ENCODE assay signal across 10 mouse cellular contexts in genomic region chr7:30908992-30909431, GRCm38 (mm10). TPM values are rescaled to one million over a fixed set of nuclear protein-coding genes. Genes with fewer than 3 reads are reported as not detected.
DNase-seq lines count a peak whose midpoint lies in the region; ATAC-seq lines count a peak whose summit lies in the region.
"Had no signal": no experiment of that assay in that cellular context is flagged by ENCODE, and none has a peak within 500 bp of the region (broad histone marks: within the 10 kb centered on the region; RNA-seq: fewer than 3 reads in every experiment).

No protein-coding gene starts in this region.

- no peak overlapping the region for H3K9ac ChIP-seq in heart, embryonic 15.5 days
- H3K9ac ChIP-seq in embryonic facial prominence, embryonic 11.5 days (replicated peaks; ENCODE audit: low read length): no peak overlapping the region
- H3K9ac ChIP-seq in intestine, embryonic 15.5 days: no peak overlapping the region
- no peak overlapping the region for H3K9ac ChIP-seq in midbrain, embryonic 14.5 days (replicated peaks; ENCODE audit: low read length)

- H3K4me3 ChIP-seq in heart, embryonic 15.5 days: peak overlapping the region; percentile 20
- peak overlapping the region; percentile 25 for H3K4me3 ChIP-seq in embryonic facial prominence, embryonic 11.5 days (ENCODE audit: low read depth, low read length)
- peak overlapping the region; percentile 9; the same call in 1 of the 2 replicates for H3K4me3 ChIP-seq in intestine, embryonic 15.5 days (replicated peaks)
- H3K4me3 ChIP-seq in midbrain, embryonic 14.5 days (replicated peaks; ENCODE audit: low read depth, low read length): peak overlapping the region; percentile 20
- H3K4me3 ChIP-seq: myocyte had no signal

- peaks cover 30% of the 10 kb centered on the region for H3K27me3 ChIP-seq in heart, embryonic 15.5 days
- H3K27me3 ChIP-seq in embryonic facial prominence, embryonic 11.5 days (ENCODE audit: control insufficient read depth, insufficient read depth, low read length): no peaks in the 10 kb centered on the region
- H3K27me3 ChIP-seq in intestine, embryonic 15.5 days (replicated peaks): no peaks in the 10 kb centered on the region
- no peaks in the 10 kb centered on the region for H3K27me3 ChIP-seq in midbrain, embryonic 14.5 days (ENCODE audit: control insufficient read depth, insufficient read depth, low read length)

- DNase-seq in heart, adult 18-20 months: no peak
- no peak for DNase-seq in embryonic facial prominence, embryonic 11.5 days (ENCODE audit: low spot score)
- no peak for DNase-seq in midbrain, embryonic 14.5 days
- no peak for DNase-seq in adrenal gland, postnatal 25 days
- no peak for DNase-seq in embryo, embryonic 10.5 days (ENCODE audit: low spot score)
- DNase-seq in embryo, embryonic 10 days (ENCODE audit: low spot score): no peak
- DNase-seq: thymus, postnatal 25 days had no signal

- no peak overlapping the region for H3K27ac ChIP-seq in heart, embryonic 15.5 days
- no peak overlapping the region for H3K27ac ChIP-seq in embryonic facial prominence, embryonic 11.5 days (replicated peaks; ENCODE audit: low read depth, low read length)
- H3K27ac ChIP-seq in intestine, embryonic 15.5 days: no peak overlapping the region
- no peak overlapping the region for H3K27ac ChIP-seq in midbrain, embryonic 14.5 days (replicated peaks; ENCODE audit: low read depth, low read length)

- peaks cover 16% of the 10 kb centered on the region for H3K4me1 ChIP-seq in heart, embryonic 15.5 days (replicated peaks)
- no peaks in the 10 kb centered on the region; the same call in 1 of the 2 replicates for H3K4me1 ChIP-seq in embryonic facial prominence, embryonic 11.5 days (ENCODE audit: control insufficient read depth, insufficient read depth, low read length)
- H3K4me1 ChIP-seq in intestine, embryonic 15.5 days (replicated peaks): 0 out of 2 replicates have a peak, but pooled peaks cover 7% of the 10 kb centered on the region
- H3K4me1 ChIP-seq in midbrain, embryonic 14.5 days (ENCODE audit: control insufficient read depth, insufficient read depth, low read length): peaks cover 5% of the 10 kb centered on the region; the same call in 1 of the 2 replicates

- WGBS in heart, embryonic 15.5 days: 22% methylated on average over 17 of the region's 17 CpGs
- 22% methylated on average over 16 of the region's 17 CpGs for WGBS in embryonic facial prominence, embryonic 11.5 days
- WGBS in intestine, embryonic 15.5 days: 17% methylated on average over 17 of the region's 17 CpGs
- WGBS in midbrain, embryonic 14.5 days: 31% methylated on average over 17 of the region's 17 CpGs

- H3K4me2 ChIP-seq in heart, embryonic 15.5 days: peak overlapping the region; percentile 51
- peak overlapping the region; percentile 58 for H3K4me2 ChIP-seq in embryonic facial prominence, embryonic 11.5 days (ENCODE audit: low read depth, low read length)
- peak overlapping the region; percentile 62 for H3K4me2 ChIP-seq in intestine, embryonic 15.5 days (replicated peaks)
- peak overlapping the region; percentile 55 for H3K4me2 ChIP-seq in midbrain, embryonic 14.5 days (ENCODE audit: low read length)

- H3K9me3 ChIP-seq in heart, embryonic 15.5 days (replicated peaks): no peaks in the 10 kb centered on the region
- H3K9me3 ChIP-seq in embryonic facial prominence, embryonic 11.5 days (replicated peaks; ENCODE audit: control insufficient read depth, low read length): no peaks in the 10 kb centered on the region
- H3K9me3 ChIP-seq in intestine, embryonic 15.5 days: no peaks in the 10 kb centered on the region
- no peaks in the 10 kb centered on the region for H3K9me3 ChIP-seq in midbrain, embryonic 14.5 days (ENCODE audit: control insufficient read depth, low read length)

- no peaks in the 10 kb centered on the region for H3K36me3 ChIP-seq in heart, embryonic 15.5 days
- no peaks in the 10 kb centered on the region for H3K36me3 ChIP-seq in embryonic facial prominence, embryonic 11.5 days (replicated peaks; ENCODE audit: control insufficient read depth, insufficient read depth, low read depth, low read length)
- no peaks in the 10 kb centered on the region for H3K36me3 ChIP-seq in intestine, embryonic 15.5 days
- H3K36me3 ChIP-seq in midbrain, embryonic 14.5 days (ENCODE audit: control insufficient read depth, insufficient read depth, low read length): no peaks in the 10 kb centered on the region

- no peak for ATAC-seq in heart, embryonic 15.5 days (replicated peaks; ENCODE audit: insufficient number of reproducible peaks, insufficient read depth, low FRiP score, low read depth)
- no peak; the same call in 1 of the 2 replicates for ATAC-seq in embryonic facial prominence, embryonic 11.5 days (replicated peaks; ENCODE audit: insufficient number of reproducible peaks, low FRiP score, low TSS enrichment, low read depth)
- ATAC-seq in intestine, embryonic 15.5 days: 0 out of 2 replicates have a peak, but pooled peaks have one; percentile 9
- no peak for ATAC-seq in midbrain, embryonic 14.5 days (ENCODE audit: low FRiP score, low TSS enrichment)

RNA-seq across cellular contexts. Expression of gene Mag, which starts 5.7 kb away (rescaled TPM):
- polyA plus RNA-seq in heart, embryonic 15.5 days (2015; fragmentation: Nextera tagmentation; extraction: Ambion mirVana): 0.14 and 0.29 TPM in 2 replicates
- total RNA-seq in heart, adult 18-20 months (2021): under 1 TPM in 1 of 2 experiments, not detected in 1; 0.15 TPM
- polyA plus RNA-seq in embryonic facial prominence, embryonic 11.5 days (2014; fragmentation: Nextera tagmentation; extraction: Ambion mirVana): 0.17 and 0.42 TPM in 2 replicates
- 0.24 and 0.40 TPM in 2 replicates for polyA plus RNA-seq in intestine, embryonic 15.5 days (2015; fragmentation: Nextera tagmentation; extraction: Ambion mirVana)
- 1.8 and 2.8 TPM in 2 replicates for polyA plus RNA-seq in midbrain, embryonic 14.5 days (2014; fragmentation: Nextera tagmentation; extraction: Ambion mirVana)
- 0.21 TPM in 1 of 2 replicates, not detected in the other for total RNA-seq in adrenal gland, postnatal 25 days (2021)

RNA-seq across cellular contexts. Expression of gene Hamp2, which starts 15.5 kb away (rescaled TPM):
- polyA plus RNA-seq in heart, embryonic 15.5 days (2015; fragmentation: Nextera tagmentation; extraction: Ambion mirVana): not detected in 2 replicates
- 1 to 10 TPM; 5.6 to 7.0 TPM for total RNA-seq in heart, adult 18-20 months (2021)
- not detected in 2 replicates for polyA plus RNA-seq in embryonic facial prominence, embryonic 11.5 days (2014; fragmentation: Nextera tagmentation; extraction: Ambion mirVana)
- polyA plus RNA-seq in intestine, embryonic 15.5 days (2015; fragmentation: Nextera tagmentation; extraction: Ambion mirVana): not detected in 2 replicates
- polyA plus RNA-seq in midbrain, embryonic 14.5 days (2014; fragmentation: Nextera tagmentation; extraction: Ambion mirVana): not detected in 2 replicates
- 2.4 and 9.8 TPM in 2 replicates for total RNA-seq in adrenal gland, postnatal 25 days (2021)
- polyA plus RNA-seq: myocyte had no signal

RNA-seq across cellular contexts. Expression of gene Cd22, which starts 28.9 kb away (rescaled TPM):
- polyA plus RNA-seq in heart, embryonic 15.5 days (2015; fragmentation: Nextera tagmentation; extraction: Ambion mirVana): 0.06 TPM in 1 of 2 replicates, not detected in the other
- total RNA-seq in heart, adult 18-20 months (2021): 1 to 10 TPM in 1 of 2 experiments, under 1 TPM in 1; 0.35 to 6.6 TPM
- polyA plus RNA-seq in embryonic facial prominence, embryonic 11.5 days (2014; fragmentation: Nextera tagmentation; extraction: Ambion mirVana): not detected in 2 replicates
- 0.38 and 0.59 TPM in 2 replicates for polyA plus RNA-seq in intestine, embryonic 15.5 days (2015; fragmentation: Nextera tagmentation; extraction: Ambion mirVana)
- polyA plus RNA-seq in midbrain, embryonic 14.5 days (2014; fragmentation: Nextera tagmentation; extraction: Ambion mirVana): not detected in 2 replicates
- total RNA-seq in adrenal gland, postnatal 25 days (2021): 0.30 TPM in 1 of 2 replicates, not detected in the other
- polyA plus RNA-seq: myocyte had no signal

RNA-seq across cellular contexts. Expression of gene Hamp, which starts 34.8 kb away (rescaled TPM):
- not detected in 2 replicates for polyA plus RNA-seq in heart, embryonic 15.5 days (2015; fragmentation: Nextera tagmentation; extraction: Ambion mirVana)
- total RNA-seq in heart, adult 18-20 months (2021): 10 to 100 TPM; 12.3 to 17.5 TPM
- polyA plus RNA-seq in embryonic facial prominence, embryonic 11.5 days (2014; fragmentation: Nextera tagmentation; extraction: Ambion mirVana): not detected in 2 replicates
- 0.41 TPM in 1 of 2 replicates, not detected in the other for polyA plus RNA-seq in intestine, embryonic 15.5 days (2015; fragmentation: Nextera tagmentation; extraction: Ambion mirVana)
- not detected in 2 replicates for polyA plus RNA-seq in midbrain, embryonic 14.5 days (2014; fragmentation: Nextera tagmentation; extraction: Ambion mirVana)
- total RNA-seq in adrenal gland, postnatal 25 days (2021): 11.2 and 12.4 TPM in 2 replicates
- polyA plus RNA-seq: myocyte had no signal

RNA-seq across cellular contexts. Expression of gene Usf2, which starts 47.6 kb away (rescaled TPM):
- 13.1 and 16.2 TPM in 2 replicates for polyA plus RNA-seq in heart, embryonic 15.5 days (2015; fragmentation: Nextera tagmentation; extraction: Ambion mirVana)
- total RNA-seq in heart, adult 18-20 months (2021): 100 to 1,000 TPM in 1 of 2 experiments, 10 to 100 TPM in 1; 99.4 to 112 TPM
- polyA plus RNA-seq in embryonic facial prominence, embryonic 11.5 days (2014; fragmentation: Nextera tagmentation; extraction: Ambion mirVana): 21.9 and 25.9 TPM in 2 replicates
- 17.5 and 18.1 TPM in 2 replicates for polyA plus RNA-seq in intestine, embryonic 15.5 days (2015; fragmentation: Nextera tagmentation; extraction: Ambion mirVana)
- 26.2 and 30.4 TPM in 2 replicates for polyA plus RNA-seq in midbrain, embryonic 14.5 days (2014; fragmentation: Nextera tagmentation; extraction: Ambion mirVana)
- 150 and 153 TPM in 2 replicates for total RNA-seq in adrenal gland, postnatal 25 days (2021)
